Mouse (Mus musculus) small intestine, adult 2 months (tissue): ENCODE results near the gene Zfp663.

Experiments used
- CTCF ChIP-seq: fragments of 200-500 bp; IDR thresholded peaks from 2 replicates; pipeline ENCODE4 v1.5.1; 2012; ENCODE audit warnings: low read depth, mild to moderate bottlenecking, control low read depth, inconsistent platforms, low read length, moderate library complexity, mixed read lengths; ENCODE audit not compliant: insufficient replicate concordance, insufficient read length; ENCODE audit errors: extremely low read depth
- POLR2A ChIP-seq: fragments of 200-500 bp; IDR thresholded peaks from 2 replicates; pipeline ENCODE4 v1.6.1; 2012; ENCODE audit warnings: low read depth, mild to moderate bottlenecking, control low read depth, inconsistent platforms, low read length, moderate library complexity

DNA sequence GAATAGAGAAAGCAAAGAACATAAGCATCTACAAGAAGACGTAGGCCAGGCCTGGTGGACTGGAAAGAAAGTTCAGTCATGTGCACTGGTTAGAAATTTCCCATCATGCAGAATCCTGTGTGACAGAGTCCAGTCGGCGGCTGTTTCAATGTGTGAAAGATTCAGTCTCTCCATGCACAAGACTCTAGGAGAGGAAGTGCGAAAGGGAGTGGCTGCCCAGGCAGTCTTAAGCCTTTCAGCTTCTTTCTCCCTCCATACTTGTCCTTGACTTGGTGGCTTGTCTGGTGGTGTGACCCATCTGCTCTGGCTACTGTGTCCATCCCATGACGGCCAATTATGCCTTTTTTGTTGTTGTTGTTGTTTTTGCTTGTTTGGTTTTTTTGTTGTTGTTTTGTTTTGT, 22.3 kb downstream of the Zfp663 start:
- TF ChIP-seq POLR2A (no peak), CTCF (no peak)
